Mouse (Mus musculus) ES-Bruce4 (cell line): ENCODE measurements at regions not wholly inside any gene's neighbourhood (a gene's known extent, or its start where the extent isn't known, plus 50 kb on each side); places are given as distances from the start of the nearest gene placed in this dataset.

Experiments
- CTCF ChIP-seq: IDR thresholded peaks from one replicate; pipeline ENCODE4 v1.8.1; 2011; ENCODE audit warnings: low read depth, low read length
- EP300 ChIP-seq: IDR thresholded peaks from 2 replicates; pipeline ENCODE4 v1.6.1; 2011; ENCODE audit warnings: low read depth, low read length; ENCODE audit not compliant: insufficient read depth
- POLR2A ChIP-seq: IDR thresholded peaks from one replicate; pipeline ENCODE4 v1.8.1; 2011; ENCODE audit warnings: low read length; ENCODE audit not compliant: insufficient read depth

DNA sequence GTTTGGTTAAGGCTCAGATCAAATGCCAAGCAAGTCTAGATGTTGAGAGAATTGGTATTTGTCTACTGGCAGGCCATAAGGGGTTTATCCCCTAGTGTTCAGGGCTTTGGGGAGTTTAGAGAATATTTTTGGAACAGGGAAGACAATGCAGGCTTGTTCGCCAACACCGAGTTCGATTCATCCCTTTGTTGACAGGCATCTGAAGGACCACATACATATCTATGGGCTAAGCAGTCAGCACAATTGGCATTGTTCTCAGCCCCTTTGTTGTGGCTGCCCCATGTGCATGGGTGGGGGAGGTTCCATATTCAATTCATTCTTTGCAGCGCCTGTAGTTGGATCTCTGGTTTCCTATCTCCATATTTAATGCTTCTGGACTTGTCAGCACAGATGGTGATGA is 93.3 kb upstream of the Cd180 start:
- TF ChIP-seq CTCF = no peak
- peak; percentile 67; the same call in 1 of the 2 replicates for TF ChIP-seq EP300
- TF ChIP-seq POLR2A = no peak
